Mouse (Mus musculus) left cerebral cortex, adult 2 months (tissue): ENCODE results near the gene Cbfa2t3. TPM values are rescaled to one million over a fixed set of nuclear protein-coding genes. Genes with fewer than 3 reads are reported as not detected.

Experiments
- DNase-seq, 2 experiments: peaks; one replicate each; pipeline ENCODE4 v3.0.0; 2021 to 2022; ENCODE audit warnings: low spot score in 2 of 2, mixed read lengths in 1 of 2; ENCODE audit errors: extremely low spot score in 1 of 2
- H3K27ac ChIP-seq: fragments of 200-600 bp; 2 replicates; pipeline ENCODE4 v1.8.1; 2022
- H3K4me3 ChIP-seq: fragments of 200-600 bp; 2 replicates; pipeline ENCODE4 v1.8.1; 2022
- CTCF ChIP-seq: fragments of 200-600 bp; IDR thresholded peaks from 2 replicates; pipeline ENCODE4 v1.8.1; 2022; ENCODE audit warnings: antibody characterized with exemption, mild to moderate bottlenecking, moderate library complexity
- intact Hi-C: fragments of 180-260 bp; cut with DNase I; formaldehyde crosslinking; loops from one replicate; pipeline ENCODE4 v1.15.1; 2025
- total RNA-seq, 2 experiments: library from RNA; stranded (reverse); gene quantifications; 2 replicates each; pipeline ENCODE4 v1.2.3; 2021

The Cbfa2t3 gene
- total RNA-seq, 2 experiments from 2014 or later = 32.8 to 48.8 TPM

- DNase-seq = no peak
- no peak overlapping the region for H3K27ac ChIP-seq
- TF ChIP-seq CTCF = no peak
- H3K4me3 ChIP-seq = no peak overlapping the region
- intact Hi-C loops = no loop called here
Observed at GRCm38 (mm10) chr8:122735110-122735509, 36.2 kb upstream of the Cbfa2t3 start.

DNA sequence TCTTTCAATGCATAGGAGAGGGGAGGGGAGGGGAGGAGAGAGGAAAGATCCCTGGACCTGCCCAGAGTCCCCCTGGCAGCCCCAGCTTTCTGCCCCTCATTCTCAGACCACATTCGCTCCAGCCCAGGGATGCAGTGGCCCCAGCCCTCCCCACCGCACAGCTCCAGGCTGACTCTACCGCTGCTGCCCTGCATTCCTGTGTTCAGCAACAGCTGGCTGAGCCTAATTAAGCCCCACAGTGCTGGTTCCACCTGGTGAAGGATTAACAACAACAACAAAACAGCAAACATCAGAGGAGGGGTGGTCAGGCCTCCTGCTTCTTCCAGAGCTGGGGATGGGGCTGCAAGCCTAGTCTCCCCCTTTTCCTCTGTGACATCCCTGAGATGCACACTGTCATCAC, 29.7 kb upstream of the Cbfa2t3 start:
- intact Hi-C loops = no loop called here
- TF ChIP-seq CTCF = no peak
- no peak overlapping the region for H3K27ac ChIP-seq
- no peak for DNase-seq
- H3K4me3 ChIP-seq = no peak overlapping the region

DNA sequence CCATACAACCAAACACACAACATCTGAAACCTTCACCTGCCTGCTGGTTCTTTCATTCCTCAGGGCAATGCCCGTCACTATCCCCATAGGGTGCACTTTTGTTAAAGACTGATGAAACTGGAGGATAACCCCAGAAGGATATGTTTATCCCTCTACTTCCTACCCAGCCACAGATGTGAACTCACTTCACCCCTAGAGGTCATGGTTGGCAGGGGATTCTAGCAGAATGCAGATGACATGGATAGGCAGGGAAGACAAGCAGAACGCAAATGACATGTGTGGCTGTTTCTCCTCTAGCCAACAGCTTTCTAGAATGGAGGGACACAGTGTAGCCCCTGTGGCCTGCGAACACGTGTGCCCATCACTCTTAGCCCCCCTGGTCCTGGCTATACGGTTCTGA, 28.5 kb upstream of the Cbfa2t3 start:
- no peak for DNase-seq
- no peak overlapping the region for H3K4me3 ChIP-seq
- TF ChIP-seq CTCF = no peak
- intact Hi-C loops = no loop called here
- no peak overlapping the region for H3K27ac ChIP-seq

GRCm38 (mm10) chr8:122726789-122727188, 27.9 kb upstream of the Cbfa2t3 start:
- TF ChIP-seq CTCF = no peak
- H3K27ac ChIP-seq = no peak overlapping the region
- no peak overlapping the region for H3K4me3 ChIP-seq
- DNase-seq = no peak
- intact Hi-C loops = no loop called here

DNA sequence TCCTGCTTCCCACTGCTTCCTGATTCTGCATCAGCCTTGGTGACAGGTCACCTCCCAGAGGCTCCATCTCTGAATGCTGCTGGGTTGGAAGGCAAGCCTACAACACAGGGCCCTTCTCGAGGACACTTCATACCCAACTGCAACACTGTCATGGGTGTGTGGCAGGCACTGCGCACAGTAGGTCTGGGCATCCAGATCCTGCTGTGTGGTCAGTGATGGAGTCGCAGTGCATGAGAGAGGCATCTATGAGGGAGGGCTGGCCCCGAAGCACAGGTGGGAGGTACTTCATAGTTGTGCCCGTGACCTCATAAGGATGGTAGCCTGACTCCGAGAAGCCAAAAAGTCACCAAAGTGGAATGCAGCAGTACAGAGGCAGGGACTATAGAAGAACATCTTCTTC, 26.3 kb upstream of the Cbfa2t3 start:
- TF ChIP-seq CTCF = no peak
- intact Hi-C loops = no loop called here
- no peak overlapping the region for H3K27ac ChIP-seq
- no peak for DNase-seq
- no peak overlapping the region for H3K4me3 ChIP-seq

GRCm38 (mm10) chr8:122720811-122721640, 22.1 kb upstream of the Cbfa2t3 start:
- H3K27ac ChIP-seq = no peak overlapping the region; the same call in 1 of the 2 replicates
- intact Hi-C loops = no loop called here
- H3K4me3 ChIP-seq = no peak overlapping the region
- TF ChIP-seq CTCF = no peak
- peak in 1 of 2 experiments; percentile 12 for DNase-seq

- intact Hi-C loops = no loop called here
- DNase-seq = peak; percentile 24 to 54
- H3K27ac ChIP-seq = no peak overlapping the region; the same call in 1 of the 2 replicates
- TF ChIP-seq CTCF = no peak
- H3K4me3 ChIP-seq = peak overlapping the region; percentile 20
Observed at GRCm38 (mm10) chr8:122720070-122720729, 21.3 kb upstream of the Cbfa2t3 start.

DNA sequence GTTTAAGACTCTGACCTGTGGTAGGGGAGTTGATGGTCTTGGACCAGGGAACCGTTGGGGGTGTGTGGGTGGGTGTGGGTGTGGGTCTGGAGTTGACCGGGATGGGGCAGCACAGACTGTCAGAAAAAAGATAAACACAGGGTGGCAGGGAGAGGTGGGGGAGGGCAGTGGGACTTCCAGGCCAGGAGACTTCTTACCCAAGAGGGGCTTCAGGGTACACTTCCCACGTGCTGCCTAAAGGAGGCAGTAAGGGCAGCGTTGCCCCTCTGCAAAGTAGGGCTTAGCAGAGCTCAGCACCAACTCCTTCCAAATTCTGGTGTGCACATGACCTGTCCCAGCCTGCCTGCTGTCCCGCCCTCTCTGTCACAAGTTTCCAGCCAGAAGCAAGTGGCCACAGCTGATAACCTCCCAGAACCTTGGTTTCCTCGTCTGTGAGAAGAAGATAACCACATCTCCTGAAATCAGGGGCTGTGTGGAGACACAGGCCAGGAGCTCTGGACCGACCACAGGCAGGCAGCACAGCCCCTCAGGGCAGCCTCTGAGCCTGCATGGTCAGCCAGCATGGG, 20.7 kb upstream of the Cbfa2t3 start:
- no peak; the same call in 1 of the 2 replicates for TF ChIP-seq CTCF
- Histone ChIP-seq H3K4me3 (no peak overlapping the region), H3K27ac (no peak overlapping the region; the same call in 1 of the 2 replicates)
- intact Hi-C loops = no loop called here
- DNase-seq = no peak

DNA sequence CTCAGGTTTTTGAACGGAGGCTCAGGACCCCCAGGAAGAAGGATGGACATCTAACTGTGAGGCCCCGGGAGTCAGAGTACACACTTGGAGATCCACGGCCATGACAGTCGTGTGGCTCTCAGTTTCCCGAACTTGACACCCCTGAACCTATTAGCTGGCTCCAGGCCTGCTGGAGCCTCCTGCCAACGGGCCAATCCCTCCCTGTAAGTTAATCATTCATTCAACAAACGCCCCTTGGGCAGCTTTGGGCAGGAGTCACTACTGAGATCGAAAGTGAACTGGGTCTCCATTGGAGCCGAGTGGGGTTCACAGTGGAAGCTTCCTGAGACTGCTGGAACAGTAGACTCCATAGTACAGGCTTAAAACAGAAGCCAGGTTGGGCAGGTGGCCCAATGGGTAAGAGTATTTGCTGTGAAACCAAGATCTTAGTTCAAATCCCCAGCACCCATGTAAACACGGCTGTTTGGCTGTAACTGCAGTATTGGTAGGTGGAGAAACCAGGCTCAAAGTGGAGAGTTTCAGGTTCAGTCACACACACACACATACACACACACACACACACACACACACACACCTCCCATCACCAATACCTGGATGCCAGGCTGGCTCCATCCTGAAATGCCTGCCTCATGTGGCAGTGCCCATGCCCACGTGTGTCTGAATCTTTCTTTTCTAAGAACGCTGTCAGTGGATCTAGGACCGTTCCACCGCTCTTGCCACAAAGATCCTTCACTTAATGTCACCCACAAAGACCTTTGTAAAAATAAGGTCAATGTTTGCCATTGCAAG, 20.0 kb upstream of the Cbfa2t3 start:
- no peak overlapping the region for H3K4me3 ChIP-seq
- DNase-seq = no peak
- no peak overlapping the region for H3K27ac ChIP-seq
- intact Hi-C loops = no loop called here
- no peak for TF ChIP-seq CTCF

GRCm38 (mm10) chr8:122717869-122718509, 19.1 kb upstream of the Cbfa2t3 start:
- intact Hi-C loops = no loop called here
- Histone ChIP-seq H3K4me3 (no peak overlapping the region), H3K27ac (no peak overlapping the region)
- TF ChIP-seq CTCF = no peak
- DNase-seq = no peak

DNA sequence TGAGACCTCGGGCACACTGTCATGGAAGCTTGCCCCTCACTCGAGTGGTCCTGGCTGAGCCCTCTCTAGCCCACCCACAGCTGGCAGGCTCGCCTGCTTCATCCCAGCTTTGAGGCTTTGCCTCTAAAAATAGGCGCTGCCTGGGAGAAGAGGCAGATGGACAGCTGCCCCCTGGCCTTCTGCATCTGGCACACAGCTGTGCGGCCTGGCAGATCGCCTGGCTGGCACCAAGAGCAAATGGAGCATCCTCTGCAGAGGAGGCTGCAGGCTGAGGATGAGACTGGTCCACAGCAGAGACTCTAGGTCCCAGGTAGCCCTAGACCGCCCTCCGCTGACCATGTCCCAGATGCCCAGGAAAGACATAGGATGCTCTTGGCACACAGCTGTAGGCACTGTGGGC, 17.7 kb upstream of the Cbfa2t3 start:
- no peak overlapping the region for H3K27ac ChIP-seq
- DNase-seq = no peak
- TF ChIP-seq CTCF = no peak
- intact Hi-C loops = no loop called here
- H3K4me3 ChIP-seq = no peak overlapping the region
